Mouse (Mus musculus) midbrain, embryonic 14.5 days (tissue): Measurements from ENCODE around the gene Figla. TPM values are rescaled to one million over a fixed set of nuclear protein-coding genes. Genes with fewer than 3 reads are reported as not detected.

Source experiments
- ATAC-seq: fragments of 200-750 bp; cut with Nextera tagmentation; 2 replicates; pipeline ENCODE4 v1.8.0; 2017; ENCODE audit warnings: moderate number of reproducible peaks, moderate library complexity; ENCODE audit not compliant: low FRiP score, low TSS enrichment
- DNase-seq: peaks from one replicate; pipeline ENCODE4 v3.0.0-alpha.2; 2015
- H3K27ac ChIP-seq: fragments of 300-500 bp; sonication (generic); replicated peaks from 2 replicates; pipeline ENCODE4 v1.5.1; 2014; ENCODE audit warnings: mild to moderate bottlenecking, low read depth, low read length, moderate library complexity
- H3K27me3 ChIP-seq: fragments of 300-500 bp; sonication (generic); 2 replicates; pipeline ENCODE4 v1.6.1; 2014; ENCODE audit warnings: low read length, control low read depth, mixed read lengths; ENCODE audit not compliant: control insufficient read depth, insufficient read depth
- H3K36me3 ChIP-seq: fragments of 300-500 bp; sonication (generic); 2 replicates; pipeline ENCODE4 v1.6.1; 2014; ENCODE audit warnings: low read length, control low read depth; ENCODE audit not compliant: control insufficient read depth, insufficient read depth
- H3K4me1 ChIP-seq: fragments of 300-500 bp; sonication (generic); 2 replicates; pipeline ENCODE4 v1.6.1; 2014; ENCODE audit warnings: mild to moderate bottlenecking, antibody characterized with exemption, low read length, control low read depth; ENCODE audit not compliant: control insufficient read depth, insufficient read depth
- H3K4me2 ChIP-seq: fragments of 300-500 bp; sonication (generic); 2 replicates; pipeline ENCODE4 v1.6.1; 2014; ENCODE audit warnings: mild to moderate bottlenecking, low read length, moderate library complexity
- H3K4me3 ChIP-seq: fragments of 300-500 bp; sonication (generic); replicated peaks from 2 replicates; pipeline ENCODE4 v1.5.1; 2014; ENCODE audit warnings: low read depth, low read length
- H3K9ac ChIP-seq: fragments of 300-500 bp; sonication (generic); replicated peaks from 2 replicates; pipeline ENCODE4 v1.6.1; 2014; ENCODE audit warnings: mild to moderate bottlenecking, low read length, moderate library complexity
- H3K9me3 ChIP-seq: fragments of 300-500 bp; sonication (generic); 2 replicates; pipeline ENCODE4 v1.6.1; 2016; ENCODE audit warnings: low read length, control low read depth, mixed read lengths; ENCODE audit not compliant: control insufficient read depth
- WGBS: fragments of 180-500 bp; shearing (Covaris S2); extraction: QIAGEN DNeasy Blood & Tissue Kit; methylation state at CpG from one replicate; pipeline ENCODE4 v1.1.7; 2014; 5-methylcytosine and 5-hydroxymethylcytosine counted together
- polyA plus RNA-seq: library from polyadenylated mRNA; unstranded; fragments of >200 nt; fragmentation: Nextera tagmentation; extraction: Ambion mirVana; gene quantifications from 2 replicates; pipeline ENCODE4 v1.2.1, GENCODE M21; 2014

Figla gene
- polyA plus RNA-seq, 1 experiment from 2014 or later = not detected

DNA sequence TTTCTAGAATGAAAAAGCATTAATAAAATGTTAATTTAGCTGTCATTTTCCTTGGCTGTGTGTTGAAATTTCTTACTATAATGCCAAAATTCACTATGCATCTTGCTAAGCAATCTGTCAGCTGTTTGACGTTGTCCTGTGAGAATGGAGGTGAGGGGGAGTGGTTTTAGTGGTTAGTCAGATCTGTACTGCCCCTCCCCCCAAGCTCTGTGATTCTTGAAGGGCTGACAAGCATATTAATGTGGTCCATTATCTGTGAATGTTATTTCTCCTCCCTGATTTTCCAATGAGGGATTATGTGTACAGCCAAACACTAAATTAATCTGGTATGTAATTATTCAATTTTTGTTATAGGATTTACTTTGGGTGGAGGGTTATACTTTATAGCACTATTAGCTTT lies 42.5 kb downstream of the Figla start:
- no peaks in the 10 kb centered on the region for H3K27me3 ChIP-seq
- peak overlapping the region; percentile 44; the same call in 1 of the 2 replicates for H3K4me2 ChIP-seq
- peaks cover 72% of the 10 kb centered on the region for H3K4me1 ChIP-seq
- no peak overlapping the region; the same call in 1 of the 2 replicates for H3K9ac ChIP-seq
- WGBS = 3% methylated on average over 1 of the region's 1 CpGs
- no peaks in the 10 kb centered on the region for H3K9me3 ChIP-seq
- H3K36me3 ChIP-seq = no peaks in the 10 kb centered on the region
- H3K27ac ChIP-seq = peak overlapping the region; percentile 93
- no peak overlapping the region for H3K4me3 ChIP-seq
- ATAC-seq (no peak), DNase-seq (peak; percentile 86)

DNA sequence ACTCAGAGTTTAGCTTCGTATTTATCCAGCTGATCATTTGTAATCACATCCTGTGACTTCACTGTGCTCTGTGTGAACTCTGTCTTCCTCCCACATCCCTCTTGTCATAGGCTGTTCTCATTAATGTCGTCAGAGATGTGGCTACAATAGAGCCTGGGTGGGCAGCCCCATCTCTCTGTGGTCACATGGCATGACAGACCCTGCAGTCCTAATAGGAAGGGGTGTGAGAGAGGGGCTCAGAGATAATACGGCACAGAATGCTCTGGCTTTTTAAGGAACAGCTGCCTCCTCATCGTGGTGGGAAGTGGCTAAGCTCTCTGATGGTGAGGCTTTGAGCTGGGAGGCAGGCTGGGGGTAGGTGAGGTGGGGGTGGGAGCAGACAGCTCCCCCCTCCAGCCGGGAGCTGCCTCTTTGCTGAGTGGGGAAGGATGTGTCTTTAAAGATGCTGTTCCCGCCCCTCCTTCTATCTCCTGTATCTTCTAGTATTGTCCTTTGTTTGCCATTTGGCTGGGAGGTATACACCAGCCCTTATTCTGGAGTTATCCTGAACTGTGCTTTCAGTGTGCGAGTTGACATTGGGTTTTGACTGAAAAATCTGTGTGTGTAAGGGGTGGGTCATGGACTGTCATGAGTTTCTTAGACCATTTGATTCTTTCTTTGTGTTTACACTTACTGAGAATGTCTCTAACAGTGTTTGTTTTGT lies 43.3 kb downstream of the Figla start:
- peak overlapping the region; percentile 11 for H3K4me3 ChIP-seq
- WGBS = 11% methylated on average over 7 of the region's 7 CpGs

DNA sequence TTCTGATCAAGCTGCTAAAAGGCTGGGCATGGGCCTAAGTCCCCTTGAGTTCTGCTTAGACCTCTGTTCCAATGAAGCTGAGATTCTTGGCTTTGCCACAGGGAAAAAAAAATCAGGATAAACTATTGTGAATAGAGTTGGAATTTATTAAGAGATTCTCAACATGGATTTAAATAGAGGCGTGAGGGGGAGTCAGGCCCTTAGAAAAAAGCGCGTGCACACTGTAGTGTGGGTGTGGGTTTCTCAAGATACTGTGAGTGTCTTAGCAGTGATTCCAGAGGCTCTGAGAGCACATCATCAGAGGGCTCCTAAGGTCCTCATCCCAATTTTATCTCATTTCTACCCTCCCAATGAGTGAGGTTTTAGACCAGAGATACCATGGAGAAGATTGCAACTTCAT lies 44.2 kb downstream of the Figla start:
- DNase-seq (no peak), ATAC-seq (no peak)
- Histone ChIP-seq H3K9me3 (no peaks in the 10 kb centered on the region), H3K27me3 (no peaks in the 10 kb centered on the region), H3K36me3 (no peaks in the 10 kb centered on the region), H3K27ac (peak overlapping the region; percentile 93), H3K4me3 (no peak overlapping the region), H3K9ac (no peak overlapping the region), H3K4me1 (peaks cover 79% of the 10 kb centered on the region), H3K4me2 (peak overlapping the region; percentile 44; the same call in 1 of the 2 replicates)
- WGBS = 89% methylated on average over 3 of the region's 3 CpGs

More for the DNA sequence above, 43.3 kb downstream of the Figla start:
- peak overlapping the region; percentile 93 for H3K27ac ChIP-seq
- DNase-seq = peak; percentile 75
- H3K36me3 ChIP-seq = no peaks in the 10 kb centered on the region
- H3K4me2 ChIP-seq = peak overlapping the region; percentile 44
- no peaks in the 10 kb centered on the region for H3K9me3 ChIP-seq
- peaks cover 72% of the 10 kb centered on the region for H3K4me1 ChIP-seq
- H3K9ac ChIP-seq = peak overlapping the region; percentile 32
- peak; percentile 89 for ATAC-seq
- no peaks in the 10 kb centered on the region for H3K27me3 ChIP-seq

DNA sequence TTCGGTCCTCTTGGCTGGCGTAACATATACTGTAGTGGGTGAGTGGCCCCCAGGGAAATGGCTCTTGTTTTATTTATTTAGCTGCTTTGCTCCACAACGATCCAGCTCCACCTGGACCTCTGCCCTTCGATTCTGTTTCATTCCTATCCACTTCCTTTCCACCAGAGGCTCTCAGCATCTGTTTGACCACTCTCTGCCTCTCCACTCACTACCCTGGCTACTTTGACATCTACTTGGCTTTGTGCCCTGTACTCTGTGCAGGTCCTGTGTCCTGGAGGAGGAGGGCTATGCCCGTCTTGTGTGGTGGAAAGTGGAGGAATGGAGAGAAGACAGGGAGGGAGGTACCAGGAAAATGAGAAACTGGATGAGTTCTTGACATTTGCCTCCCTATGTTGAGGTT lies 46.3 kb downstream of the Figla start:
- WGBS = 49% methylated on average over 5 of the region's 5 CpGs
- Histone ChIP-seq H3K4me2 (peak overlapping the region; percentile 23), H3K4me1 (peaks cover 95% of the 10 kb centered on the region), H3K36me3 (no peaks in the 10 kb centered on the region), H3K27ac (peak overlapping the region; percentile 89), H3K4me3 (no peak overlapping the region), H3K27me3 (no peaks in the 10 kb centered on the region), H3K9me3 (no peaks in the 10 kb centered on the region), H3K9ac (no peak overlapping the region)
- no peak for ATAC-seq
- peak; percentile 37 for DNase-seq

DNA sequence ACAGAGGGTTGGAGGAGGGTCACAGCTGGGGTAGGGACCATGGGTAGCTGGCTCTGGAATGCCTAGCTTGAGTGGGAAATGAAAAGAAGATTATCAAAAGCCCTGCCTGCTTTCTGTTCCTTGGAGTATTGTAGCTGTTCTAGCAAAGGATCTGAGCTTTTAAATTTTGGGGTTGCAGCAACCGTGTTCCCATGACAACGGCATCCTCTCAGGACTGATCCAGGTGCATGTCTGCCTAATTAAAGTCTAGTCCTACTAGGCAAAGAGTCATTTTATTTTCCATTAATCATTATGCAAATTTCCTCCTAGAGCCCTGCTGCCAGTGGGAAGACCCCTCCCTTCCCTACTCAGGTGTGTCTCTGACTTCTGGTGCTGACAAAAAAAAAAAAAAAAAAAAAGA lies 46.7 kb downstream of the Figla start:
- Histone ChIP-seq H3K9me3 (no peaks in the 10 kb centered on the region), H3K27me3 (no peaks in the 10 kb centered on the region), H3K36me3 (no peaks in the 10 kb centered on the region), H3K4me2 (peak overlapping the region; percentile 23), H3K9ac (no peak overlapping the region), H3K27ac (peak overlapping the region; percentile 89), H3K4me1 (peaks cover 92% of the 10 kb centered on the region), H3K4me3 (no peak overlapping the region)
- DNase-seq = peak; percentile 62
- 51% methylated on average over 2 of the region's 2 CpGs for WGBS
- ATAC-seq = no peak

DNA sequence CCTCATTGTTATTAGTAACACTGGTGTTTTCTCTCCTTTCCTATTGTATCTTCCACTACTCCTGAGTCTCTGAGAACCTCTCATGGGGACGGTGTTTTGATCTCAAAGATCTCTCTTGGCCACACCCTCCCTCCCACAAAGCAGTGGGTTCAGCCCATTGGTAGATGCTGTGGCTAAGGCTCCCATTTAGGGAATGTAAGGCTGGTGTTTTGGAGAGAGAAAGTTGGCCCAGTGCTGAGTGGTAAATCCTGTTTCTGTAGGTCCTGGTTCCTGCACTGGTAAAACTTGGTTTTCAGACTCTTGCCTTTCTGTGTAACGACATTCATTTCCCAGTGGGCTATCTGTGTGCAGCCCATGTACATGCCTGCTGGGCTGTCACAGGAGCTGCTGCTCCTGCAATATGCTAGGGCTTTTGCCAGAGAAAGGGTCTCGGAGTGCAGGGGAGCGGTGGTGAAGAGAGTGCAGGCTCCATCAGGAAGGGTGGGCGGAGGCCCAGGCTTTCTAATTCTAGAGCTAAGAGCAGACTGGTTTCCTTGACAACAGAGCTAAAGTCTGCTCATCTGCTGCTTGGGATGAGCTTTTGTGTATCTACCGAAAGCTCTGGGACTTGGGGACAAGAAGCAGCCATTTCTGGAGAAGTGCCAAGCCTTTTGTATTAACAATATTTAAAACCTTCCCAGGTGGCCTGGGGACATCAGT lies 48.5 kb downstream of the Figla start:
- no peaks in the 10 kb centered on the region for H3K9me3 ChIP-seq
- peak overlapping the region; percentile 89 for H3K27ac ChIP-seq
- 0 out of 2 replicates have a peak overlapping the region, but pooled peaks have one; percentile 2 for H3K9ac ChIP-seq
- 3% methylated on average over 6 of the region's 6 CpGs for WGBS
- peak overlapping the region; percentile 20; the same call in 1 of the 2 replicates for H3K4me2 ChIP-seq
- no peaks in the 10 kb centered on the region for H3K27me3 ChIP-seq
- DNase-seq = peak; percentile 90
- peaks cover 83% of the 10 kb centered on the region for H3K4me1 ChIP-seq
- H3K4me3 ChIP-seq = no peak overlapping the region
- peak; percentile 53 for ATAC-seq
- no peaks in the 10 kb centered on the region for H3K36me3 ChIP-seq

DNA sequence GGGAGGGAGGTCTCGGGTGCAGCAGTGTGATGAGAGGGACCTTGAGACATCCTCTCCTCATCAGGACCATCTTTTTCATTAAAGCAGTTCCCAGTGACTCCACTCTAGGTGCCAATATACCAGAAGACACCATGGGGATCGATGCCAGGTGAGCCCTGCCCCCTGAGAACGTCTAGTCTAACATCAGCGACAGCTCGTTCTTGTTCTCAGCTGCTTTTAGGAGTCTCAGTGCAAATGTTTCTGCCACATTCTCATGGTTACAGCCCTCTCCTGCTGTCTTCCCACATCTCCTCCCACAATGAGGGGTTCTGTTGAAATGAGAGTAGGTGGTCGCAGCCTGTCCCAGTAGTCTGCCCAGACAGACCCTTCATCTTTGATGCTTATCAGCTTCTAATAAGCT lies 50.8 kb downstream of the Figla start:
- Histone ChIP-seq H3K9me3 (no peaks in the 10 kb centered on the region), H3K4me2 (no peak overlapping the region), H3K36me3 (no peaks in the 10 kb centered on the region), H3K27ac (peak overlapping the region; percentile 32; the same call in 1 of the 2 replicates), H3K9ac (no peak overlapping the region), H3K4me1 (peaks cover 71% of the 10 kb centered on the region), H3K27me3 (no peaks in the 10 kb centered on the region), H3K4me3 (no peak overlapping the region)
- DNase-seq (no peak), ATAC-seq (no peak)
- 80% methylated on average over 6 of the region's 6 CpGs for WGBS

DNA sequence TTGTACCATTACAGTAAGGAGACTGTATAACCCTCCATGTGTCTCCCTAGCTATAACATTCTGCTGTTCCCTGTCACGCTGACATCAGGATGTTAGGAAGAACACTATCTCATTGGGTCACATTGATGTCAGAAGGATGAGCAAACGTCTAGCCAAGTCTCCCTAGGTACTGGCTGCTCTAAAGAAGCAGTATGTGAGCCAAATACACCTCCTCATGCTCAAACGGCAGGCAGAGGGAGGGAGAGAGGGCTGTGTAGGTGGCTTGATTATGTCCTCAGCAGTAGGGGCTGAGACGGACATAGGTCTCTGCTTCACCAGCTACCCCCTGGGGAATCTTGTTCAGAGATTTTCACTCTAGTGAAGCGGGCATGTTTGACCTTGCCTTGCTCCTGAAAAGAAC lies 51.2 kb downstream of the Figla start:
- WGBS = 50% methylated on average over 5 of the region's 5 CpGs
- H3K9ac ChIP-seq = no peak overlapping the region

More for the DNA sequence above, 51.2 kb downstream of the Figla start:
- DNase-seq = no peak
- Histone ChIP-seq H3K4me3 (no peak overlapping the region), H3K4me2 (no peak overlapping the region), H3K4me1 (peaks cover 67% of the 10 kb centered on the region), H3K36me3 (no peaks in the 10 kb centered on the region), H3K27me3 (no peaks in the 10 kb centered on the region), H3K9me3 (no peaks in the 10 kb centered on the region), H3K27ac (peak overlapping the region; percentile 32; the same call in 1 of the 2 replicates)
- no peak for ATAC-seq
